Mouse (Mus musculus) small intestine, adult 2 months (tissue): ENCODE measurements around the gene Fam240a.

Source experiments
- CTCF ChIP-seq: fragments of 200-500 bp; IDR thresholded peaks from 2 replicates; pipeline ENCODE4 v1.5.1; 2012; ENCODE audit warnings: low read depth, mild to moderate bottlenecking, control low read depth, inconsistent platforms, low read length, moderate library complexity, mixed read lengths; ENCODE audit not compliant: insufficient replicate concordance, insufficient read length; ENCODE audit errors: extremely low read depth
- POLR2A ChIP-seq: fragments of 200-500 bp; IDR thresholded peaks from 2 replicates; pipeline ENCODE4 v1.6.1; 2012; ENCODE audit warnings: low read depth, mild to moderate bottlenecking, control low read depth, inconsistent platforms, low read length, moderate library complexity

GRCm38 (mm10) chr9:110907201-110907837, 9.3 kb downstream of the Fam240a start:
- TF ChIP-seq CTCF (no peak), POLR2A (no peak)
